Mouse (Mus musculus) c-Kit-negative CD71-positive TER-119-positive erythroid progenitor cells, embryonic 14.5 days (primary cell): Measurements from ENCODE around the gene Cd2.

Source experiments
- DNase-seq: peaks from one replicate; pipeline ENCODE4 v3.0.0-alpha.2; 2013; ENCODE audit warnings: low read depth, low spot score

Cd2 gene

DNA sequence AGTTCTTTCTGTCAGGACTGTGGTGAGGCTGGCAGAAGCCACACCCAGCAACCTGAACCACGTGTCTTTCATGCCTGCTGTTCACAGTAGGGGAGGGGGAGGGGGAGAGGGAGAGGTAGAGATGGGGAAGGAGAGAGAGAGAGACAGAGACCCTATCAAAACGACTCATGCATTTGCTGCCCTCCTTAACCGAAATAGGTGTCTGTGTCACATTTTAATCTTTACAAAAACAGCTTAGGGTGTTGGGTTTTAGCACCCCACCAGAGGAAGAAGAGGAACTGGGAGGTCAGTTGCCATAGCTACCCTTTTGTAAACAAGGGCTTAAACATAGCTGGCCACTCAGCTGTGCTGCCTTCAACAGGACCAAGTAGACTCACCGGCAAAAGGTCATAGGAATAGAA lies at the start of gene Cd2:
Cd2 (minus strand) TSS at position 29 of the 401 bp plus-strand sequence.
- no peak for DNase-seq

DNA sequence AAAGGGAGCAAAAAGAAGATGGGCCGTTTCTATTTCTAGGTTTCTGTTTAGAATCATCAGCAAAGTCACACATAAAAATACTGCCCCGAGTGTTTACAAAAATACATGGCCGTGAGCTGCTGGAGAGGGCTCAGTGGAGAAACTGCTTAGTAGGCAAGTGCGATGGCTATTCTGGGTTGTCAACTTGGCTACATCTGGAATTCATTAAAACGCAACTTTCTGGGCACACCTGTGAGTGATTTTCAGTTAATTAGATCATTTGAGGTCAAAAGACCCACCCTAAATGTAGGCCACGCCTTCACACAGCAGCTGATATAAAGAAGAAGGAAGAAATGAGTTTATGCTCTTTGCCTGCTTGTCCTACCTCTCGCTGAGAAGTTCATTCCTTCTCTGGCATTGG lies 40.9 kb upstream of the Cd2 start:
- no peak for DNase-seq

DNA sequence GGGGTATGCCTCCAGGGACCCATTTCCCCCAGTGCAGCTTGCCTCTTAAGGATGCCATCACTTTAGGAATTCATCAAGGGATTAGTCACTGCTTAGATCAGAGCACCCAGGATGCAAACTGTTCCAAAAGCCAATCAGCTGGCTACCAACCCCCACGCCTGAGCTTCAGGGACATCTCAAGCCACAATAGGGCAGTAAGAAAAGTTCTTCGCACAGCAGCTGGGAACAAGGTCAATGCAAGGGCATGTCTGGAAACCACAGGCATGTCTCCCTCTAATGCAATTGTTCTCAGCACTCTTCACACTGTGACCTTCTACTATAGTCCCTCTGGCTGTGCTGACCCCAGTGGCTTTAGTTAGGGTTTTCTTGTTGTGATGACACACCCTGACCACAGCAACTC lies 39.5 kb upstream of the Cd2 start:
- DNase-seq, result no peak

DNA sequence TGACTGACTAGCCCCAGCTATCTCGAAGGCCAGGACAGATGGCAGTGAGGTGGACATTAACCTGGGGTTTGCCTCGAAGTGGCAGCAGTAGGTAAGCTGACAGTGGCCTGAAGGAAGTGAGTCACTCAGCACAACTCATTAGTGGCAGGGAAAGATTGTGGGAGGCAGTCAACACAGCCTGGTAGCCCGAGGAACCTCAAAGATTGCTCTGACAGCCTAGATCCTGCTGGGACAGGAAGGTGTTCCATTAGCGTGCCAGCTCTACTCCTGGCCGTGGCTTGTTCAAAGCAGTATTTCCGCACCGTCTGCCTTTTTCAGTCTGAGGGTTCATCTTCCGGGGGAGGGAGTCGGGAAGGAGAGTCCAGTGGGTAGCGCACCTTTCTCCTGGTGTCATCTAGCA lies 34.7 kb upstream of the Cd2 start:
- DNase-seq, result no peak

DNA sequence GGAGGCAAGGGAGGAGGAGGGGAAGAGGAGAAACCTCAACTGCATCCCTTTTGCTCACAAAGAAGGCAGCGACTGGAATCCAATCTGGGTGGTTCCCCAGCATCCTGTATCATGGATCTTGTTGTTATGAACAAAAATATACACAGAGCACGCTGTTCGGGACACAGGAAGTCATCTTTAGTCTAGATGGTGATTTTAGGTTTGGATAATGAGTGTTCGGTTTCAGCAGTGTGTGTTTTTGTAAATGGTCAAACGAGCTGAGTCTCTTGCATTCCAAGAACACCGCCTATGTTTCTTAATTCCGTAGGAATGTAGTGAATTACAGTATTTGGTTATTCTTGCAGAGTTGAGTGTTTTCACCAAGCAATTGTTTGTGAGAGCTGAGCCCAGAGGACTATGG lies 33.1 kb upstream of the Cd2 start:
- DNase-seq, result no peak

DNA sequence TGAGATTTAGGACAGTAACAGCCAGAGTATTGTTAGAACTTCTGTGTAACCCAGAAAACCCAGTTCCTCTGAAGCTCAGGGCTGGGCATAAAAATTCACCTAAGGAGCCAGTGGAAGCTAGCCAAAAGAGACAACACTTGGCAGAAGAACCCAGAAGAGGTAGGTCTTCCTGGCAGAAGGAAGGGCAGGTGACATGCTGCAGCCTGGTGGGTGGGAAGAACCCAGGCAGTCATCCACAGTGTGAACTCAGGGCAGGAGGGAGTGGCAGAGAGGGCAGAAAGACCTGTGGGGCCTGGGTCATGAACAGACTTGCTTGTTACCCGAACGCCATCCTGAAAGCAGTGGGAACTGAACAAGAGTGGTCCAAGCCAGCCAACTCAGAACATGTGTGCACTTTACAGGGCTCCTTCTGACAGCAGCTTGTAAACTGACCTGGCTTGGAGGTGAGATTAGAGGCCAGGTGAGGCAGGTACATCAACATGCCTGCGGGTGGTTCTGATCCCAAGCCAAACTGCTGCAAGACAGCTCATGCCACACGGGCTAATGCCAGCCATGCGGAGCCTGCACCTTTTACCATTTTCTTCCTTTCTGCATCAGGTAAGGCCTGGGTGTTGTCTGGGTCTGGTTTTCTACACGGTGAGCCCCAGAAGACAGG lies 30.9 kb upstream of the Cd2 start:
- no peak for DNase-seq

DNA sequence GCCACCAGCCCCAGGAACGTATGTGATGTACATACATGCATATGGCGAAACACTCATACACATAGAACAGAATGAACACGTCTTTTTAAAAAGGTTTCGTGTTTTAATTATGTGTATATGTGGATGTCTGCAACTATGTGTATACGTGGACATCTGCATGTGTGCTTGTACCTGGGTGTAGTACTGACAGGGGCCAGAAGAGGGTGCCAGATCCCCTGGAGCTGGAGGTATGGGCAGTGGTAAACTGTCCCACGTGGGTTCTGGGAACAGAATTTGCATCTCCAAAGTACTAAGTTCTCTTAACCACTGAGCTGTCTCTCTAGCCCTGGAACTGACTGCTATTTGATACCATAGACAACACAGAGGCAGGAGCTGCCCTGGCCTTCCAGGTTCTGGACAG lies 30.4 kb upstream of the Cd2 start:
- DNase-seq, result peak; percentile 12

DNA sequence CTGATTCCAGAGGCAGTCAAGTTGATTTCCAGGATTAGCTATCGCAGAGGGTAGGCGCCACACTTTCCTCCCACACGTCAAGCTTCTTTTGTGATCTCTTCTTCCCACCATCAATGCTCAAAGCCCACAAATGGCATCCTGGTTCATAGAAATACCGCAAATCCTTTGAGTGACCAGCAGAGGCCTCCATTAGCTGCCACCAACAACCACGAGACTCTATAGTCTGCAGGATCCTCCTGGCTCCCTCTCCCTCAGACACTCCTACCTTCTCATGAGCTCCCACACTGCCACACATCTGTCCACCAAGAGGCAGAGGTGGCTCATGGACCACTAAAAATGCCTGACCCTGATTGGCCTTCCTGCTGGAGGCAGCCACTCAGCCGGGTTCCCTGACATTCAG lies 27.2 kb upstream of the Cd2 start:
- no peak for DNase-seq

DNA sequence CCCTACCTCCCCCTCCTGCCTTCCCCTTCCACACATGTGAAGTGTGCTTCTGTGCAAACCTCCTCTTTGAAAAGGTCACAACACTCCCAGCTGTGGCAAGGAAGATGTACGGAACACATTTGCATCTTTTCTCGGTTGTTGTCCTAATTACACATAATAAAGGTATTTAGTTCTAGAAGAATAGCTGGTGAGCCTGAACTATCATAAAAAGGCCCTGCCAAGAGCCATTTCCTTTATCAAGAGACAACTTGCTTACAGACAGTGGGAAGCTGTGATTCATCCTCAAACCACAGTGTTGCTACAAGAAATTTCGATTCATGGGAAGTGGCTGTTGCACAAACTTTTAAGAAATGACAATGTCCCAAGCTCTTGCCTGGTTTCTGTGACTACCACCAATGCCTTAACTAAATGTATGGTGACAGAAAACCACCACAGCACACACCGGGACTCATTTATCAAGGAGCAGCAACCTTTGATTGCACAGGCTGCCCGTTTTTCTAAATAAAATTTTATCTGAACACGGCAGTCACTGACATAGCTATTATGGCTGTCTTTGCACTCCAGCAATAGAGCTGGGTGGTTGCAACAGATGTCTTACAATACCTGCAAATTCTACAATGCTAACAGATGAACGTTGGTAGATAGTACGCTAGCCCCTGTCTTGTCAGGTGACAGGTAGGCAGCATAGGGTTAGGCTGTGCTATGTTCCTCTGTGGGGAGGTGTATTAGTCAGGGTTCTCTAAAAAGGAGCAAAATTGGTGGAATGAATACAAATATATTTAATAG lies 25.7 kb upstream of the Cd2 start:
- DNase-seq, result no peak

DNA sequence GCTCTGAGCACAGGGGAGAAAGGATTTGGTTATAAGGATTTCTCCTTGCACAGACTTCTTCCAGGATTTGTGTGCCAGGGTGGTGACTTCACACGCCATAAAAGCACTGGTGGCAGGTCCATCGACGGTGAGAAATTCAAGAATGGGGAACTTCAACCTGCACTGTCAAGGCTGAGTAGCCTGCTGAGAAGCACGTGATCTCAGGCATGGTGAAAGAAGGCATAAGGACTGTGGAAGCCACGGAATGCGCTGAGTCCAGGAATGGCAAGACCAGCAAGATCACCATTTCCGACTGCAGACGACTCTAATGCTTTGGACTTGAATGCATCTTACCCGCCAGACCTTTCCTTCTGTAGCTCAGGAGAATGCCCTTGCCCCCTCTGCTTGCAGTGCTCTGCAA lies 23.2 kb upstream of the Cd2 start:
- DNase-seq, result no peak

DNA sequence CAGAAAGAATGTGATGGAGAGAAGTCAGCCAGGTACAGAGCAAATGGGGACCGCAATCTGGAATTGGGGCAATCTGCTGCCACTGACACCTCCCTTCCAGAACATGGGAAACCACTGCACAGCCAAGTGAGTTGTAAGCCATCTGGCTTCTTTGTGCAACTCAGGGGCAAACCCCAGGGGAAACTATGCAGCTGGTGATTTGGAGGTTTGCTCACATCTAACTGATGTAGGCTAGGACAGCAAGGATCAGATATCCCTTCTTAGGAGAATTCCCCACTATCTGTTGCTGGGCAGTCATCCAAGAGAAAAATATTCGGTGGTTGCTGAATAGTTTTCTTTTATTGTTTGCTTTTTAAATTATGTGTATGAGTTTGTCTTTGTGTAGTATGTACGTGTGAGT lies 21.9 kb upstream of the Cd2 start:
- no peak for DNase-seq

DNA sequence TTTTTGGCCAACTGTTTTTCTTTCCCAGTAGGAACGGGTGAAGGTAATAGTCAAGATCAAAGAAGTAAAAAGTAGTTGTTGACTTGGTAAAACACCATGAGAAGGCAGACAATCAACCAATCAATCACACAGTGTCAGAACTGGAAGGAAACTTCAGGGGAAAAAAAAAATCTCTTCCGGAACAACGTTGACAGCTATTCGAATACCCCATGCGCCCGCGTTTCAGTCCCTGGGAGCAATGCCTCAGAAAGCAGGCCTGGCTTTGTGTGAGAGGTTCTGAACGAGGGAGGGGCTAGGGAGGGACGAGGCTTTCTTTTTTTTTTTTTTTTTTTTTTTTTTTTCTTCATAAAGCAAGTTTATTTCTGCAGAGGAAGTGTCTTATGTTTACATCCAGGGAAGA lies 18.4 kb upstream of the Cd2 start:
- no peak for DNase-seq

DNA sequence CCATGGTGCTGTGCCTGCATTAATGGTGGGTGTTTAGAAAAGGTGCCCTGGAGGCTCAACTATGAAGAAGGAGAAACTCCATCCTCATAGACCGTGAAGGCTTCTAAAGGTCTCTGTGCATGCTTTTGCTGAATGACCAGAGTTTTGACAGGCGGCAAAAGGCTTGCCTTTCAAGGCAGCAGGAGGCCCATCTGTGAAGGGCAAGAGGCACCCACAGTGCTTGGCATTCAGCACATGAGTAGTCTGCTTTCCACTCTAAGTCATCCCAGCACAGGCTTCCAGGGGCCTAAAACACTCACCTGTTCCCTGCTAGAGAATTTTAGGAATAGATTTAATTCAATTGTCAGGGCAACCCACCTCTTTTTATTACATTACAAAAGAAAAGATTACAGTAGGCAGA lies 17.3 kb upstream of the Cd2 start:
- DNase-seq, result no peak

DNA sequence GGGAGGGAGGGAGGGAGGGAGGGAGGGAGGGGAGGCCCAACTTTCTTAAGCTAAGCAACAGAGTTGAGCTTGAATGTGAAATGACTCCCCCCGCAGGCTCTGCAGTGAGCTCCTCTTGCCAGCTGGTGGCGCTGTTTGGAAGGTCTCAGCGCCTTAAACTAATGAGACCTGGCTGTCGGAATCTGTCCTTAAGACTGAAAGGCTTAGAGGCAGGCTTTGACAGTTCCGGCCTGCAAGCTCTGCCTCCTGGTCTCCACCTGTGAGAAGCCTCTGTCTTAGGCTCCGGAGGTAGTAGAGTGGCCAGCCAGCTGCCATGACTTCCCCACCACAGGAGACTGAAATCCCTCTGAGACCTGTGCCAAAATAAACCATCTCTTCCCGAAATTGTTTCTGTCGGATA lies 16.4 kb upstream of the Cd2 start:
- peak; percentile 9 for DNase-seq

DNA sequence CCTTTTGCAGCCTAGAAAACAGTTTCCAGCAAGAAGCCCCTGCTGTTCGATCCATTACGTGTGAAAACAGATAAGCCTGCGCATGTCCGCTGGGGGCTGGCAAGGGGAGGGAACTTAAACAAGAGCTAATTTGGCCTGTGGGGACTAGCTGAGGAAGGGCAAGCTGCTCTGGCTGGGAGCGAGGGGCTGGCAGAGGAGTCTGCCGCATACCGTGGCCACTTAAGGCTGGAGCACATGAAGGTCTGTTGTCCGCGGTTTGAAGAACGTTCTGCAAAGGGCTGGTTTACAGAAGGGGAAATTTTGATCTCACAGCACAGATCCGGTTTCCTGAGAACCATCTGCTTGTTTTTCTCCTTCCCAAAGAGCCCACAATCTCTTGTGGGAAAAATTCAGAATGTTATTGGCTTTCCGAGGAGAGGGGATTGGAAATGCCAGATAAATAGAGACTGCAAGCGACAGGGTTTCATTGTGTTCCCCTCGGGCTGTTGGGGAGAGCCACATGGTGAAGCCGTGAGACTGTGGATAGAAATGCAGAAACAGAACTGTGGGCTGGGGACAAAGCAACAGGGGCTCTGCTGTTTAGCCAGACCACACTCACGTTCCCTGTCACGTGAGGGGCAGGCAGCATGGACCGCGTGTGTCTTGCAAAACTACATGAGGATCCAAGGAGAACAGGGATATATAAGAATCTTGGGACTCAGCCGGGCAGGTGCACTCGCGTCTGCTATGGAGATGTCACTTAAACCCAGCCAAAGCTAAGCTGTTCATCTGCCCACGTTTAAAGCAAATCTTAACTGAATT lies 12.7 kb upstream of the Cd2 start:
- DNase-seq, result no peak

DNA sequence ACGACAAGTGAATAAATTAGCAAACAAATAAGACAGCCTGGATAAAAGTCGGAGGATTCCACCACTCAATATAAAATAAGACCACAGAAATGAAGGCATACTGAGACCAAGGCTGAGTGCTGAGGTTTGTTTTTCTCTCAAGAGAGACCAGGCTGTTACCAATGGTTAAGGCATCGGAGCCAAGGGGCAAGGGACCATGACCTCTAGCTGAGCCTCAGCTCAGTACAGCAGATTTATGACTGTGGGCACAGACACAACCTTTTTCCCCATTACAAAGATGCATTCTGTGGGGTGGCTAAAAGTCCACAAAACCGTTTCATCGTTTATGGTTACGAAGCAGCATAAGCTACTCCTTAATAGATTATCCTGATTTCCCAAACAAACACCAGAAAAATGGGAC lies 11.9 kb upstream of the Cd2 start:
- DNase-seq, result no peak

DNA sequence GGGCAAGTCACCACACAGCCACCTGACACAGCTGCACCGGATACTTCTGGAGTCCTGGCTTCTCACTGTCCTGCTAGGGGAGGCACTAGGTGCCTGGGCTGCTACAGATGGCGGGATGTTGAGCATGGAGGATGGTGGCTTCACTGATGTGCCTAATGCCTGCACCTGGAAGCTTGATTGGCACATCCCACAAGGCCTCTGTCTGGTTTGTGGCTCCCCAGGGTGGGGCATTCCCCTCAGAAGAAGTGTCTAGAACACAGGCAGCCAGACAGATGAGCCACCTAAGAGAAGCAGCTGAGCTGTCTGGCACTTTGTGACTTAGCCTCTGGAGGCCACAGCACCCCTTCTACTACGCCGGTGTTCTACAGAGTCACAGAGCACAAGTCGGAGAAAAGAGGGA lies 9.5 kb upstream of the Cd2 start:
- no peak for DNase-seq

DNA sequence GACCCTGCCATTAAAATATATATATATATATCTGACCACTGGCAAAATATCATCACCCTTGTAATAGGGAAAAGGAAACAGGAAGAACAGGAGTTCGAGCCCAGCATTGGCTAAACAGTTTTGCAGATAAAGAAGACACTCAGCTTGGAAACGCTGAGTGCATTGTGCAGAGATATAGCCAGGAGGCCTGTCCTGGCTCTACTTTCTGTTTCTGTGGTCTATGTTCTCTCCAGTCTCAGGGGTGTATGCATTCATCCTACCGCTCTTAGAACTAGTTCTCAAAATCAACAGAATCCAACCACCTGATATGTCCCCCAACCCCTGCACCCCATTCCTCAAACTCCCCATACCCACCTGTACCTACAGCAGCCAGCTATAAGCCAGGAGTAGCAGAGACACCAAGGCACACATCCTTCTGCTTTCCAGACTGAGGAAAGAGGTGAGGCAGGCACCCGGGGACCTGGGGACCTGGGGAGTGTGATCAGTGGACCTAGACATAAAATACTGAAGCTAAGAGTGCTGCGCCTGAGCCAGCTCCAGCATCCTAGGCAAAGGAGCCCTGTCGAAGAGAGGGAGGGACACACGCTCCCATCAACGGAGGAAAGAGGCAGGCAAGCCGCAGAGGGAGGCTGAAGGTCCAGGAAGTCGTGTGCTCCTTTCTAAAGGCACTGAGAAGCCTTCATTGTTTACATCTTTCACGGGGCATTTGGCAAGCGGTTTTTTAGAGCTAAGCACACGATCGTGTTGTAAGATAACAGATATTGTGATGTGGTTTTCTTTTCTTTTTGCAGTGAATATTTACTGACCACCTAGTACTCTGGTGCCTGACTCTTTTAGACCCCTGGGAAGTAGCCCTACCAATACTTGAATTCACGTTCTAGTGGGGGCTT lies 8.4 kb upstream of the Cd2 start:
- no peak for DNase-seq

DNA sequence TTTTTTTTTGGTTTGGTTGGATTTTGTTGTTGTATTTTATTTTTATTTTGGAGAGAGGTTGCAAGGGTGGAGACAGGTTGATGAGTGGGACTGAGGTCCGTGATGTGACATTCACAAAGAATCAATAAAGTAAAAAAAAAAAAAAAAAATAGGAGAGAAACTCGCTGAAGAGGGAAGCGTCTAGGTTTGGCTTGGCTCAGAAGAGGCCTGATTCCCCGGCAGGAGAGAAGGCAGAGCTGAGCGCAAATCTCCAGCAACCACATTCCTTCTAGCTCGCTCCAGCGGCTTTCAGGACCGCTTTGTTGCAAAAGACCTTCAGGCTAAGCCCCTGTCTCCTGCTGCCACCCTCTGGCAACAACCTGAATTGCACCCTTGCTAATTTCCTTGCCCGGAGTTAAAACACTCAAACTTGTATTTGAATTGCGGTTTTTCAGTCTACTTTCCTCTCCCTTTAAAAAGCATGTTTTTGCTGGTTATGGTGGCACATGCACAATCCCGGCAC lies 7.7 kb upstream of the Cd2 start:
- DNase-seq, result peak; percentile 29

DNA sequence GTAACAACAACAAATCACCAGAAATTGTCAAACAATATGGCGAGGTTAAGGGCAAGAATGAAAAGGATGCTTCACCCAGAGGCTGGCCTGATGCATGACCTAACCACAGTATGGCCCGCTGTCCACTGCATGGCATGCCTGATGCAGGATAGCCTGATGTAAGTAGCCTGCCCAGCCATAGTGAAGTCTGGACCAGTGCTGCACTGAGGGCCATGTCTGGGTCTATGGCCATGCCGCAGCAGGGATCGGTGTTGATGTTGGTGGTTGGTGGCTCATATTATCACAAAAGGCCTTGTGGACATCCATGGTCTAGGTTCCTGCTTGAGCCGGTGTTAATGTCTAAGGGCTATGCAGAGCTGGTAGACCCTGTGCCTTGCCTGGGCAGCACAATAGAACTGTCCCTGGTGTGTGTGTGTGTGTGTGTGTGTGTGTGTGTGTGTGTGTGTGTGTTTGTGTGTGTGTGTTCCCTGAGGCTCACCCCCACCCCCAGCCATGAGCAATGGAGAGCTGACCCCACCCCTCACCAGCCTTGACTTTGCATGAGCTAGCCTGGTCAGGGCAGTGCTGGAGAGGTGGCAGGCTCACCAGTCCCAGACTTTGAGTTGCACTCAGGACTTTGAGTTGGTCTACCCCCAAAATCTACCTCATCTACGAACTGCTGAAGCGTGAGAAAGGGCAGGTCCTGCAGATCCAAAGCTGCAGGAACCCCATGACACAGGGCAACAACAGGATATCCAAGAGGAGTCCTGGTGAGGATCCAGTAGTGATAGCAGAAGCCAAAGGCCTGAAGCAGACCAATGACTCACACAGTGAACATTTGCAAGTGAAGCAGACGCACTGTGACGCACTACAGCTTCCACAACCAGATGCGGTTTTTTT lies 7.0 kb upstream of the Cd2 start:
- no peak for DNase-seq
